Mouse (Mus musculus): ENCODE results near the gene Naxd.
"Not testable (repeated sequence)": the region's sequence is repeated elsewhere in the genome, so short reads cannot be mapped to it uniquely, and the experiment has no call there.

Naxd gene

GRCm38 (mm10) chr8:11497017-11497990 lies at the start of gene Naxd:
Naxd (plus strand) TSS chr8:11497506.
- DNase-seq (ENCODE audit: low read depth), result peak; percentile 72

DNA sequence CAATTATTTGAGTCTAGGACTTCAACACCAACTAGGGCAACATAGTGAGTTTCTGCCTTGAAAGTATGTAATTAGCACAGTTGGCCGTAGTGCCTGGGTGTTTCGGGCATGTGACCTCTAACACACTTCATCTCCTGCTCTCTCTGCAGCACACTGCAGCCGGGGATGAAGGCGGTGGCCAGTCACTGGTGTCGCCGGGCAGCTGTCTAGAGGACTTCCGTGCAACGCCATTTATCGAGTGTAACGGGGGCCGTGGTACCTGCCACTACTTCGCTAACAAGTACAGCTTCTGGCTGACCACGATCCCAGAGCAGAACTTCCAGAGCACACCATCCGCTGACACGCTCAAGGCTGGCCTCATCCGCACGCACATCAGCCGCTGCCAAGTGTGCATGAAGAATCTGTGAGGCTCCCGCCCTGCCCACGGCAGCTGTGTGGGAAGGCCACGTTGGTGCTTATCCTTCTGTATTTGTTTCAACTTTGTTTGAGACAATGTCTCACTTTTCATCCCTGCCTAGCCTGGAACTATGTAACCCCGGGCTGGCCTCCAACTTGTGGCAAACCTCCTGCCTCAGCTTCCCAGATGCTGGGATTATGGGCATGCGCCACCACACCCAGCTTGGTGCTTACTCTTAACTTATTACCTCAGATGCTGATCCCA lies 49.3 kb upstream of the Naxd start:
- DNase-seq (ENCODE audit: low read depth), result no peak

DNA sequence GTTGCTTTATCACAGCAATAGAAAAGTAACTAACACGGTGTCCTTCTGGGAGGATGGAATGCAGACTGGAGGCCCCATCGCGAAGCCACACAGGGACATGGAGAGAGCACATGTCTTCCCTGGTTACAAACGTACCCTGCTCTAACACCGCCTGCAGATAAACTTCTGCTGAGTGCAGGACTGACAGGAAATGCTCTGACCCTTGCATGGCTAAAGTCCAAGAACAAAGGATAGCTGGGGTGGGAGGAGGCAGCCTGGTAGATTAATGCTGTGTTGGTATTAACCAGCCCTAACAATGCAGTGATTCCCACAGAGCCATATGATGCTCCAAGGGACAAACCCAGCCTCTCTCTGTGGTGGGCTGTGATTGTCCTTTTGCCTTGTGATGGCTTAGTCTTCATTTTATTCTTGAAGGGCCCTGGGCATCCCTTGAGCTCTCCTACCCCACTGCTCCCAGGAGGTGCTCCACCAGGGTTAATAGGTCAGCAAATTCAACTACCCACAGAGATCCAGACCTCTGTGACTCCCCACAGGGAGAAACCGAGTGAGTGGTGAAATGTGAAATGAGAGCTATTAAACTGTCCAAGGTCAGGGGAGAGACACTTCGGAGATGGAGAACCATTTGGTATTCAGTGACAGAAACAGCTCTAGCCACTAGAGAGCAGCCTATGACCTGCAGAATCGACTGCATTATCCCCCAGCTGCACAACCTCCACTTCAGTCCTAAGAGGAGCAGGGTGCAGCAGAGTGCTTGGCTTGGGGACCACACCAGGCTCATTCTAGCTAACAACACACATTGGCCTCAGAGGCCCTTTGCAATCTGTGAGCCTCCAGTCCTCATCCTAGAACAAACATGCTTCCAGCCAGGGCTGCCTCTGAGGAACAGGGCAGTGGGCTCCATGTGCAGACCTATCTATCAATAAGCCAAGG lies 46.9 kb upstream of the Naxd start:
- no peak for DNase-seq (ENCODE audit: low read depth)

GRCm38 (mm10) chr8:11452152-11452551 lies 45.2 kb upstream of the Naxd start:
- DNase-seq (ENCODE audit: low read depth), result no peak

GRCm38 (mm10) chr8:11452559-11452958 lies 44.7 kb upstream of the Naxd start:
- no peak for DNase-seq (ENCODE audit: low read depth)

GRCm38 (mm10) chr8:11452974-11453373 lies 44.3 kb upstream of the Naxd start:
- no peak for DNase-seq (ENCODE audit: low read depth)

DNA sequence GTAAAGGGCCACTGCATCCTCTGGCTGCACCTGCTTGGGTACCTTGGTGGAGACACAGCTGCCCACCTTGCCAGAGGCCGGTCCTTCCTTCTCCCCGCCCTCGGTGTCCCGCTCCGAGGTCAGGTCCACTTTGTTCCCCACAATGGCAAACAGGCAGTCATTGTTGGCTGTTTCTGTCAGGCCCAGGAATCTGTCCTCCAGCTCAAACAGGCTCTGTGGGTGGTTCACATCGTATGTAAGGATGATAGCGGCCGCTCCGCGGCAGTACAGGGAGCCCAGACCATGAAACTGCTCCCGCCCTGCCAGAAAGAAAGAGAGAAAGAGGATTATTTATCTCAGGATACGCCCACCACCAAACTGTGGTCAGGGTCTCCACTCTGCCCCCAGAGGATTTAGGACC lies 43.1 kb upstream of the Naxd start:
- DNase-seq (ENCODE audit: low read depth), result no peak

- DNase-seq (ENCODE audit: low read depth), result no peak
Measured at GRCm38 (mm10) chr8:11457278-11457677, 40.0 kb upstream of the Naxd start.

- no peak for DNase-seq (ENCODE audit: low read depth)
Measured at GRCm38 (mm10) chr8:11457981-11458836, 39.1 kb upstream of the Naxd start.

GRCm38 (mm10) chr8:11459016-11459415 lies 38.3 kb upstream of the Naxd start:
- DNase-seq (ENCODE audit: low read depth), result no peak

DNA sequence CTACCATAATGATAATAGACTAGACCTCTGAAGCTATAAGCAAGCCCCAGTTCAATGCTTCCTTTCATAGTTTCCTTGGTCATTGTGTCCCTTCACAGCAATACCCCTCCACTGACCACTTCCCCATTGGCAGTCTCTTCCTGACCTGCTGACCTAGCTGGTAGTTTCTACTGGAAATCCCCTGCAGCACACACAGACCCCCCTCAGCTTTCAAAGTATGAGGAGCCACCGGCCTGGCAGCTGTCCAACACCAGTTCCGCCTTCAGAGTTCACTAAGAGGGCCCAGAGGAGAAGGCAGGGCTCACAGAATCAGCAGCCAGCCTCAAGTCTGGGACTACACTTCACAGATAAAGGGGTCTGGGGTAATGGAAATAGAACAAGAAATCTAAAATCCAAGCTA lies 36.4 kb upstream of the Naxd start:
- DNase-seq (ENCODE audit: low read depth), result no peak

DNA sequence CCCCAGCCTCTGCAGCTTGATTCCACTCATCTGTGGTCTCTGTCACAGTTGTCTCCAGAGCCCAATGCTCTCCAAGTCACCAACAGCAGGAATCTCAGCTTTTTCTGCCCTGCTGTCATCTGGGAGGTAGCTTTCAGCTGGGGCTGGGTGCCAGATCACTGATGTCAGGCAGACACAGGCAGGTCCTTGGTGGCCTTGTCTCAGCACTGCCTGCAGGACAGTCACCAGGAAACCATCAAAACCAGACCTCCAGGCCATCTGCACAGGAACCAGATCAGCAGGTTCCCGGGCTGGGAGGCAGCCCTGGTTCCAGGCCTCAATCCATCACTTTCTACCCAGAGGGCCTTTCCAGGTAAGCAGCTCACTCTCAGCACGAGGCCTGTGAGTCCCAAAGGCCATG lies 35.5 kb upstream of the Naxd start:
- DNase-seq (ENCODE audit: low read depth), result no peak

- no peak for DNase-seq (ENCODE audit: low read depth)
Measured at GRCm38 (mm10) chr8:11462641-11463040, 34.7 kb upstream of the Naxd start.

DNA sequence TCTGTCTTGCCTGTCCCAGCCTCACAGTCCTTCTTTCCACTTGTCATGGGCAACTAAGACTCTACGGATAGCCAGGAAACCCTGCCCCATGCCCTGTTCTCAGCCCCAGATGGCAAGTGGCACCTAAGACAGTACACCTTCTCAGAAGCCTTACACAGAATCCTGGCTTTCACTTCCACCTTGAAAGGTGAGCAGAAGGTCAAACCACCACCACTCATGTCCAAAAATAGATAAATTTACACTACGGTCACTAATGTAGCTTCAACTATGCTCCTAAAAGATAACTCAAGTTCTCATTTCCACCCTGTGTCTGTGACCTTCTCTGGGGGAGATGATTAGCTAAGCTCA lies 33.8 kb upstream of the Naxd start:
- DNase-seq (ENCODE audit: low read depth), result no peak

- no peak for DNase-seq (ENCODE audit: low read depth)
Measured at GRCm38 (mm10) chr8:11463889-11464706, 33.2 kb upstream of the Naxd start.

- no peak for DNase-seq (ENCODE audit: low read depth)
Measured at GRCm38 (mm10) chr8:11464707-11464964, 32.7 kb upstream of the Naxd start.

- DNase-seq (ENCODE audit: low read depth), result no peak
Measured at GRCm38 (mm10) chr8:11465619-11466018, 31.7 kb upstream of the Naxd start.

GRCm38 (mm10) chr8:11466528-11466927 lies 30.8 kb upstream of the Naxd start:
- not testable (repeated sequence) for DNase-seq (ENCODE audit: low read depth)

- no peak for DNase-seq (ENCODE audit: low read depth)
Measured at GRCm38 (mm10) chr8:11469095-11469494, 28.2 kb upstream of the Naxd start.

DNA sequence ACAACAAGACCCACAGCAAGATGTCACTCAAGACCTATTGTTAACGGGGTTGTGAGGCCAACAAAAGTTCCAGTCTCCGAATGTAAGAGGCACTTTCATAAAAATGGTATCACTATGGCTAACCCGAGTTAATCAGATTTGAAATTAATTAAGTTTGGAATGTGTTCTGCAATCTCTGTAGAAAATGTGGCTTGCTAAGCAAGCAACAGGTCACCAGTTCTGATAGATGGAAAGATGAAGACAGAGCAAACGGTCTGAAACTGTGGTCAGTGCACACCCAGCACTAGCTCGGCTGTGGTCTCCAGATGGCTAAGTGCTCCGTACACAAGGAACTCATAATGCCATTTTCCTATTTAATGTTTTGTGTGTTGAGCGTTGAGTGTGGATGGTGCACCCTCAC lies 26.6 kb upstream of the Naxd start:
- no peak for DNase-seq (ENCODE audit: low read depth)

DNA sequence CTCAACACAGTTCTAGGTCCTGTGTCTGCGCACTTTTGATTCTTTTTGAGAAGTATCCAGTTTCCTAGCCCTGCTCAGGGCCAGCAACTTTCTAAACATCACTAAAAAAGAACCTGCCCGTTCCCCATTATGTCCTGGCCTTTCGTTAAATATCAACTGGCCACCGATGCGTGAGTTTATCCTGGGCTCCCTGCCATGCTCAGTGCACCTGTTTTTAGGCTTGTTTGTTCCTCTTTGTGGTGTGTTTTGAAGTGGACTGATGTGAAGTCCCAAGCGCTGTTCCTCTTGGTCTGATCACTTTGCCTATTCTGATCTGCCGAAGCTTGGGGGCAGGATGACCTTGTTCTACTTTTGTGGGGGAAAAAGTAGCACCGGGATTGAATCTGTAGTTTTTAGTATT lies 26.0 kb upstream of the Naxd start:
- no peak for DNase-seq (ENCODE audit: low read depth)

All from c-Kit-positive CD71-negative TER-119-negative erythroid progenitor cells, embryonic 14.5 days (primary cell).